ENCODE assay signal across 27 mouse cellular contexts in genomic region chr4:143231110-143231509, GRCm38 (mm10). TPM values are rescaled to one million over a fixed set of nuclear protein-coding genes. Genes with fewer than 3 reads are reported as not detected.
A peak's percentile ranks its signal among the peaks of the same experiment; 100 is the strongest.
DNase-seq lines count a peak whose midpoint lies in the region; ATAC-seq and TF ChIP-seq lines count a peak whose summit lies in the region.
"Had no signal": no experiment of that assay in that cellular context is flagged by ENCODE, and none has a peak within 500 bp of the region (broad histone marks: within the 10 kb centered on the region; RNA-seq: fewer than 3 reads in every experiment).

No protein-coding gene starts in this region.

- peaks cover 3% of the 10 kb centered on the region; the same call in 1 of the 2 replicates for H3K4me1 ChIP-seq in limb, embryonic 11.5 days (ENCODE audit: control insufficient read depth, insufficient read depth, low read length)
- peaks cover 12% of the 10 kb centered on the region; the same call in 1 of the 2 replicates for H3K4me1 ChIP-seq in limb, embryonic 10.5 days
- peaks cover 12% of the 10 kb centered on the region for H3K4me1 ChIP-seq in limb, embryonic 14.5 days (ENCODE audit: control insufficient read depth, insufficient read depth, low read length)
- H3K4me1 ChIP-seq in forebrain, embryonic 12.5 days, result no peaks in the 10 kb centered on the region
- H3K4me1 ChIP-seq: embryonic facial prominence, embryonic 13.5 days; forebrain, embryonic 10.5 days; heart, embryonic 15.5 days had no signal

- H3K36me3 ChIP-seq in limb, embryonic 11.5 days (ENCODE audit: control insufficient read depth, insufficient read depth, low read length), result no peaks in the 10 kb centered on the region
- H3K36me3 ChIP-seq in limb, embryonic 10.5 days, result no peaks in the 10 kb centered on the region
- no peaks in the 10 kb centered on the region for H3K36me3 ChIP-seq in limb, embryonic 14.5 days (ENCODE audit: control insufficient read depth, insufficient read depth, low read length)
- H3K36me3 ChIP-seq in forebrain, embryonic 12.5 days (replicated peaks), result no peaks in the 10 kb centered on the region
- H3K36me3 ChIP-seq: embryonic facial prominence, embryonic 13.5 days; forebrain, embryonic 10.5 days; heart, embryonic 12.5 days; heart, embryonic 15.5 days had no signal

- WGBS in limb, embryonic 11.5 days, result 38% methylated on average over 3 of the region's 3 CpGs
- 78% methylated on average over 3 of the region's 3 CpGs for WGBS in limb, embryonic 10.5 days
- 26% methylated on average over 3 of the region's 3 CpGs for WGBS in limb, embryonic 14.5 days
- WGBS in forebrain, embryonic 12.5 days, result 87% methylated on average over 3 of the region's 3 CpGs

- no peaks in the 10 kb centered on the region for H3K27me3 ChIP-seq in limb, embryonic 11.5 days (ENCODE audit: control insufficient read depth, insufficient read depth, low read length)
- H3K27me3 ChIP-seq in limb, embryonic 10.5 days (ENCODE audit: low read depth, poor library complexity, severe bottlenecking), result no peaks in the 10 kb centered on the region
- H3K27me3 ChIP-seq in limb, embryonic 14.5 days (ENCODE audit: control insufficient read depth, insufficient read depth, low read length), result no peaks in the 10 kb centered on the region
- no peaks in the 10 kb centered on the region; the same call in 1 of the 2 replicates for H3K27me3 ChIP-seq in forebrain, embryonic 12.5 days
- H3K27me3 ChIP-seq: embryonic facial prominence, embryonic 13.5 days; heart, embryonic 12.5 days; heart, embryonic 15.5 days had no signal

- H3K9ac ChIP-seq in limb, embryonic 11.5 days (ENCODE audit: low read length), result no peak overlapping the region
- no peak overlapping the region for H3K9ac ChIP-seq in limb, embryonic 14.5 days (ENCODE audit: low read depth, low read length, severe bottlenecking)
- no peak overlapping the region for H3K9ac ChIP-seq in forebrain, embryonic 12.5 days
- H3K9ac ChIP-seq: embryonic facial prominence, embryonic 13.5 days; forebrain, postnatal 0 days; heart, embryonic 12.5 days; heart, embryonic 15.5 days; hindbrain, embryonic 14.5 days had no signal

- H3K4me3 ChIP-seq in limb, embryonic 11.5 days (ENCODE audit: low read depth, low read length), result no peak overlapping the region
- no peak overlapping the region for H3K4me3 ChIP-seq in limb, embryonic 10.5 days
- H3K4me3 ChIP-seq in limb, embryonic 14.5 days (replicated peaks; ENCODE audit: low read length), result no peak overlapping the region
- H3K4me3 ChIP-seq in forebrain, embryonic 12.5 days (replicated peaks), result no peak overlapping the region
- H3K4me3 ChIP-seq: embryonic facial prominence, embryonic 13.5 days; forebrain, embryonic 10.5 days; heart, embryonic 12.5 days; heart, embryonic 15.5 days had no signal

- no peaks in the 10 kb centered on the region for H3K9me3 ChIP-seq in limb, embryonic 11.5 days (ENCODE audit: control insufficient read depth, low read length)
- peaks cover 4% of the 10 kb centered on the region; the same call in 1 of the 2 replicates for H3K9me3 ChIP-seq in limb, embryonic 10.5 days (replicated peaks)
- H3K9me3 ChIP-seq in limb, embryonic 14.5 days (ENCODE audit: control insufficient read depth, low read length), result peaks cover 4% of the 10 kb centered on the region; the same call in 1 of the 2 replicates
- H3K9me3 ChIP-seq in forebrain, embryonic 12.5 days, result peaks cover 4% of the 10 kb centered on the region; the same call in 1 of the 2 replicates
- H3K9me3 ChIP-seq: heart, embryonic 15.5 days had no signal

- no peak for TF ChIP-seq POLR2A in limb, embryonic 14.5 days (IDR thresholded peaks at IDR 0.05; ENCODE audit: borderline replicate concordance, extremely low read depth, insufficient read depth, insufficient read length)

- no peak for DNase-seq in limb, embryonic 11.5 days (ENCODE audit: low spot score)
- no peak for DNase-seq in limb, embryonic 10.5 days (ENCODE audit: low spot score)
- peak; percentile 55 for DNase-seq in forelimb bud, embryonic 11.5 days (ENCODE audit: low read depth, low spot score)
- DNase-seq in limb, embryonic 14.5 days (ENCODE audit: low spot score), result peak; percentile 79
- no peak for DNase-seq in right cerebral cortex, postnatal 14 days
- DNase-seq in c-Kit-positive CD71-positive TER-119-positive erythroid progenitor cells, embryonic 14.5 days (ENCODE audit: low spot score), result no peak
- DNase-seq: adrenal gland, adult 8-10 months; adrenal gland, postnatal 25 days; cerebellum, adult 18-20 months; cerebellum, adult 9-10 months; cerebellum, postnatal 14 days; forebrain, postnatal 0 days; gastrocnemius, postnatal 25 days; heart, adult 18-20 months; heart, postnatal 10 days; heart, postnatal 4 days had no signal

- ATAC-seq in limb, embryonic 11.5 days (ENCODE audit: insufficient number of reproducible peaks, low FRiP score, low TSS enrichment, low read depth), result 0 out of 2 replicates have a peak, but pooled peaks have one; percentile 18
- ATAC-seq in limb, embryonic 14.5 days (ENCODE audit: low FRiP score, low read depth), result peak; percentile 79
- ATAC-seq in forebrain, embryonic 12.5 days (ENCODE audit: low FRiP score), result no peak
- ATAC-seq: activated CD4-positive, CD25-positive, alpha-beta regulatory T cell, adult 4 months; CD4-positive, CD25-positive, alpha-beta regulatory T cell, adult 4 months; forebrain, embryonic 14.5 days; inflammation-experienced regulatory T-cells, adult 6 months had no signal

- H3K4me2 ChIP-seq in limb, embryonic 11.5 days (ENCODE audit: low read depth, severe bottlenecking), result no peak overlapping the region
- no peak overlapping the region for H3K4me2 ChIP-seq in limb, embryonic 14.5 days (replicated peaks; ENCODE audit: low read depth, low read length, severe bottlenecking)
- H3K4me2 ChIP-seq in forebrain, embryonic 12.5 days, result no peak overlapping the region
- H3K4me2 ChIP-seq: embryonic facial prominence, embryonic 13.5 days; heart, embryonic 12.5 days; heart, embryonic 15.5 days; hindbrain, embryonic 14.5 days had no signal

- no peak overlapping the region for H3K27ac ChIP-seq in limb, embryonic 11.5 days (replicated peaks; ENCODE audit: low read depth, low read length)
- H3K27ac ChIP-seq in limb, embryonic 10.5 days, result no peak overlapping the region; the same call in 1 of the 2 replicates
- 0 out of 2 replicates have a peak overlapping the region, but pooled peaks have one; percentile 52 for H3K27ac ChIP-seq in limb, embryonic 14.5 days (replicated peaks; ENCODE audit: low read depth, low read length)
- H3K27ac ChIP-seq in forebrain, embryonic 12.5 days, result no peak overlapping the region
- H3K27ac ChIP-seq: embryonic facial prominence, embryonic 13.5 days; forebrain, embryonic 10.5 days; heart, embryonic 15.5 days; hindbrain, embryonic 14.5 days; hindbrain, postnatal 0 days had no signal

RNA-seq across cellular contexts. Expression of gene Prdm2, which starts 18.3 kb away (rescaled TPM):
- 15.8 and 16.9 TPM in 2 replicates for polyA plus RNA-seq in limb, embryonic 11.5 days (2014; fragmentation: Nextera tagmentation; extraction: Ambion mirVana)
- 15.4 and 18.3 TPM in 2 replicates for polyA plus RNA-seq in limb, embryonic 10.5 days (2016; fragmentation: Nextera tagmentation; extraction: Ambion mirVana)
- 26.2 and 28.8 TPM in 2 replicates for polyA plus RNA-seq in limb, embryonic 14.5 days (2012; rRNA removed)
- polyA plus RNA-seq in limb, embryonic 14.5 days (2014; fragmentation: Nextera tagmentation; extraction: Ambion mirVana), result 14.2 and 17.2 TPM in 2 replicates
- polyA plus RNA-seq in forebrain, embryonic 12.5 days (2016; fragmentation: Nextera tagmentation; extraction: Ambion mirVana), result 17.0 and 18.8 TPM in 2 replicates

Comparison
In these comparisons a context has a peak if more than half of its experiments do, and no peak if none do; other contexts are left out.
1. DNase-seq: peak in forelimb bud, embryonic 11.5 days (single experiment) and limb, embryonic 14.5 days (single experiment); none in limb, embryonic 11.5 days (single experiment), limb, embryonic 10.5 days (single experiment), right cerebral cortex, postnatal 14 days (single experiment) and c-Kit-positive CD71-positive TER-119-positive erythroid progenitor cells, embryonic 14.5 days (single experiment).